Mouse (Mus musculus) intestine, embryonic 16.5 days (tissue): ENCODE measurements around the gene Pstpip1. TPM values are rescaled to one million over a fixed set of nuclear protein-coding genes. Genes with fewer than 3 reads are reported as not detected.

Experiments
- ATAC-seq: fragments of 200-750 bp; cut with Nextera tagmentation; 2 replicates; pipeline ENCODE4 v1.8.0; 2017; ENCODE audit warnings: moderate TSS enrichment, moderate library complexity
- H3K27ac ChIP-seq: fragments of 300-500 bp; sonication (generic); 2 replicates; pipeline ENCODE4 v1.5.1; 2014; ENCODE audit warnings: mild to moderate bottlenecking, low read length
- H3K27me3 ChIP-seq: fragments of 300-500 bp; sonication (generic); replicated peaks from 2 replicates; pipeline ENCODE4 v1.6.1; 2014; ENCODE audit warnings: low read length, control low read depth, mixed read lengths; ENCODE audit not compliant: control insufficient read depth, insufficient read depth
- H3K36me3 ChIP-seq: fragments of 300-500 bp; sonication (generic); 2 replicates; pipeline ENCODE4 v1.6.1; 2014; ENCODE audit warnings: low read length, control low read depth; ENCODE audit not compliant: control insufficient read depth, insufficient read depth
- H3K4me1 ChIP-seq: fragments of 300-500 bp; sonication (generic); 2 replicates; pipeline ENCODE4 v1.6.1; 2014; ENCODE audit warnings: low read length, control low read depth, mixed read lengths; ENCODE audit not compliant: control insufficient read depth, insufficient read depth
- H3K4me2 ChIP-seq: fragments of 300-500 bp; sonication (generic); 2 replicates; pipeline ENCODE4 v1.6.1; 2014; ENCODE audit warnings: low read depth, low read length, control low read depth
- H3K4me3 ChIP-seq: fragments of 300-500 bp; sonication (generic); 2 replicates; pipeline ENCODE4 v1.5.1; 2014; ENCODE audit warnings: mild to moderate bottlenecking, low read length
- H3K9ac ChIP-seq: fragments of 300-500 bp; sonication (generic); 2 replicates; pipeline ENCODE4 v1.6.1; 2014; ENCODE audit warnings: low read depth, low read length
- H3K9me3 ChIP-seq: fragments of 300-500 bp; sonication (generic); 2 replicates; pipeline ENCODE4 v1.6.1; 2016; ENCODE audit warnings: low read length, control low read depth; ENCODE audit not compliant: control insufficient read depth
- WGBS: fragments of 180-500 bp; shearing (Covaris S2); extraction: QIAGEN DNeasy Blood & Tissue Kit; methylation state at CpG from one replicate; pipeline ENCODE4 v1.1.7; 2014; 5-methylcytosine and 5-hydroxymethylcytosine counted together
- polyA plus RNA-seq: library from polyadenylated mRNA; unstranded; fragments of >200 nt; fragmentation: Nextera tagmentation; extraction: Ambion mirVana; gene quantifications from 2 replicates; pipeline ENCODE4 v1.2.1, GENCODE M21; 2015

The Pstpip1 gene
- 1.6 and 2.3 TPM in 2 replicates for polyA plus RNA-seq

- H3K4me3 ChIP-seq, result 0 out of 2 replicates have a peak within 1 kb of the TSS, but pooled peaks have one; percentile 5
- peaks cover 11% of the 10 kb centered on the region for H3K4me1 ChIP-seq
- ATAC-seq, result peak; percentile 88
- no peaks in the 10 kb centered on the region for H3K36me3 ChIP-seq
- H3K9ac ChIP-seq, result peak within 1 kb of the TSS; percentile 47; the same call in 1 of the 2 replicates
- H3K27ac ChIP-seq, result peak within 1 kb of the TSS; percentile 29
- no peaks in the 10 kb centered on the region for H3K9me3 ChIP-seq
- 20% methylated on average over 22 of the region's 22 CpGs for WGBS
- no peaks in the 10 kb centered on the region for H3K27me3 ChIP-seq
- peak within 1 kb of the TSS; percentile 34 for H3K4me2 ChIP-seq
Measured at GRCm38 (mm10) chr9:56089778-56090520, at the start of gene Pstpip1. Gene Pstpip1, plus strand, starts transcription at chr9:56089962.

- H3K9ac ChIP-seq, result peak within 1 kb of the TSS; percentile 83
- no peaks in the 10 kb centered on the region for H3K9me3 ChIP-seq
- peak within 1 kb of the TSS; percentile 79 for H3K4me3 ChIP-seq
Measured at GRCm38 (mm10) chr9:56041372-56042180, 48.2 kb upstream of the Pstpip1 start, which contains the start of gene Rcn2. Gene Rcn2, plus strand, starts transcription at chr9:56041845.

GRCm38 (mm10) chr9:56042181-56042621, 47.6 kb upstream of the Pstpip1 start:
- Histone ChIP-seq H3K27me3 (no peaks in the 10 kb centered on the region), H3K4me1 (0 out of 2 replicates have a peak, but pooled peaks cover 2% of the 10 kb centered on the region), H3K4me2 (peak overlapping the region; percentile 53), H3K36me3 (peaks cover 5% of the 10 kb centered on the region; the same call in 1 of the 2 replicates), H3K9ac (peak overlapping the region; percentile 83), H3K27ac (peak overlapping the region; percentile 81), H3K4me3 (peak overlapping the region; percentile 79), H3K9me3 (no peaks in the 10 kb centered on the region)
- WGBS, result under 1% methylated on average over 16 of the region's 16 CpGs
- no peak; the same call in 1 of the 2 replicates for ATAC-seq

More at GRCm38 (mm10) chr9:56041372-56042180, 48.2 kb upstream of the Pstpip1 start, which contains the start of gene Rcn2:
- peaks cover 5% of the 10 kb centered on the region; the same call in 1 of the 2 replicates for H3K36me3 ChIP-seq
- H3K4me1 ChIP-seq, result 0 out of 2 replicates have a peak, but pooled peaks cover 2% of the 10 kb centered on the region
- under 1% methylated on average over 49 of the region's 49 CpGs for WGBS
- peak within 1 kb of the TSS; percentile 81 for H3K27ac ChIP-seq
- H3K4me2 ChIP-seq, result peak within 1 kb of the TSS; percentile 53
- peak; percentile 100 for ATAC-seq
- no peaks in the 10 kb centered on the region for H3K27me3 ChIP-seq

GRCm38 (mm10) chr9:56053796-56054195, 36.0 kb upstream of the Pstpip1 start:
- Histone ChIP-seq H3K9me3 (no peaks in the 10 kb centered on the region), H3K27me3 (no peaks in the 10 kb centered on the region), H3K36me3 (peaks cover 6% of the 10 kb centered on the region), H3K4me3 (no peak overlapping the region), H3K9ac (no peak overlapping the region), H3K4me1 (no peaks in the 10 kb centered on the region), H3K27ac (no peak overlapping the region), H3K4me2 (no peak overlapping the region)
- no peak for ATAC-seq
- 80% methylated on average over 3 of the region's 3 CpGs for WGBS

GRCm38 (mm10) chr9:56056147-56056546, 33.6 kb upstream of the Pstpip1 start:
- Histone ChIP-seq H3K9me3 (no peaks in the 10 kb centered on the region), H3K27me3 (no peaks in the 10 kb centered on the region), H3K36me3 (peaks cover 6% of the 10 kb centered on the region), H3K27ac (no peak overlapping the region), H3K4me2 (no peak overlapping the region), H3K4me3 (no peak overlapping the region), H3K9ac (no peak overlapping the region), H3K4me1 (no peaks in the 10 kb centered on the region)
- ATAC-seq, result no peak
- 91% methylated on average over 6 of the region's 6 CpGs for WGBS

- no peak overlapping the region for H3K27ac ChIP-seq
- no peak overlapping the region for H3K4me3 ChIP-seq
- no peaks in the 10 kb centered on the region for H3K9me3 ChIP-seq
- peaks cover 10% of the 10 kb centered on the region for H3K36me3 ChIP-seq
- WGBS, result 90% methylated on average over 5 of the region's 5 CpGs
- ATAC-seq, result no peak
- no peak overlapping the region for H3K9ac ChIP-seq
- H3K4me2 ChIP-seq, result no peak overlapping the region
- H3K27me3 ChIP-seq, result no peaks in the 10 kb centered on the region
- no peaks in the 10 kb centered on the region for H3K4me1 ChIP-seq
Measured at GRCm38 (mm10) chr9:56062336-56062735, 27.4 kb upstream of the Pstpip1 start.

GRCm38 (mm10) chr9:56065011-56065410, 24.8 kb upstream of the Pstpip1 start:
- 62% methylated on average over 3 of the region's 3 CpGs for WGBS
- no peak for ATAC-seq

GRCm38 (mm10) chr9:56067964-56068363, 21.8 kb upstream of the Pstpip1 start:
- ATAC-seq, result no peak
- Histone ChIP-seq H3K4me2 (no peak overlapping the region), H3K27me3 (no peaks in the 10 kb centered on the region), H3K4me3 (no peak overlapping the region), H3K36me3 (peaks cover 4% of the 10 kb centered on the region; the same call in 1 of the 2 replicates), H3K4me1 (no peaks in the 10 kb centered on the region), H3K9me3 (no peaks in the 10 kb centered on the region), H3K9ac (no peak overlapping the region), H3K27ac (no peak overlapping the region)
- 90% methylated on average over 4 of the region's 4 CpGs for WGBS

More at GRCm38 (mm10) chr9:56065011-56065410, 24.8 kb upstream of the Pstpip1 start:
- H3K4me1 ChIP-seq, result no peaks in the 10 kb centered on the region
- no peak overlapping the region for H3K9ac ChIP-seq
- H3K27ac ChIP-seq, result no peak overlapping the region
- H3K4me3 ChIP-seq, result no peak overlapping the region
- H3K9me3 ChIP-seq, result no peaks in the 10 kb centered on the region
- H3K4me2 ChIP-seq, result no peak overlapping the region
- peaks cover 10% of the 10 kb centered on the region for H3K36me3 ChIP-seq
- H3K27me3 ChIP-seq, result no peaks in the 10 kb centered on the region

GRCm38 (mm10) chr9:56068630-56069029, 21.1 kb upstream of the Pstpip1 start:
- no peaks in the 10 kb centered on the region; the same call in 1 of the 2 replicates for H3K36me3 ChIP-seq
- H3K4me2 ChIP-seq, result no peak overlapping the region
- H3K4me3 ChIP-seq, result no peak overlapping the region
- WGBS, result 81% methylated on average over 1 of the region's 1 CpGs
- H3K9ac ChIP-seq, result no peak overlapping the region
- ATAC-seq, result peak; percentile 73
- no peaks in the 10 kb centered on the region for H3K9me3 ChIP-seq
- no peaks in the 10 kb centered on the region for H3K4me1 ChIP-seq
- H3K27me3 ChIP-seq, result no peaks in the 10 kb centered on the region
- no peak overlapping the region for H3K27ac ChIP-seq
